Mouse (Mus musculus) adrenal gland, adult 8-10 months (tissue): ENCODE results near the gene Slc17a8. TPM values are rescaled to one million over a fixed set of nuclear protein-coding genes. Genes with fewer than 3 reads are reported as not detected.
"Not testable (repeated sequence)": the region's sequence is repeated elsewhere in the genome, so short reads cannot be mapped to it uniquely, and the experiment has no call there.

Experiments used
- DNase-seq: peaks from one replicate; pipeline ENCODE4 v3.0.0; 2022
- total RNA-seq, 4 experiments: library from RNA; stranded (reverse); gene quantifications; 2 replicates each; pipeline ENCODE4 v1.2.4; 2022

Gene Slc17a8
- total RNA-seq, 4 experiments from 2014 or later = 0.06 to 0.19 (median 0.10) TPM; not detected in 1

DNA sequence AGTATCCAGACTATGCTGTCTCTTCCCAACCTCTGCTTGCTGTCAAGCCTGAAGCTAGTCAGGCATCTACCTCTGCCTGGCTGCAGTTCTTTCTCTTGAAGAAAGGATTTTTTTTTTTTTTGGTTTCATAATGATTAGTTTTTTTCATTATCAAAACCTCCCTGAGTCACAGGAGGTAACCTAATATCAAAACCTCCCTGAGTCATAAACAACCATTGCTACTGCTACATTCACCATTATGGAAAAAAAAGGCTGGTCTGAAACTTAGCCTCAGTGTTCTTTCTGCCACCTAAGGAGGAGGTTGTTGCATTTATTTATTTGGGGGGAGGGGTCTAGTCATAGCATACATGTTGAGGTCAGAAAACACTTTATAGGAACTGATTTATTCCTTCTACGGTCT, 31.2 kb downstream of the Slc17a8 start:
- no peak for DNase-seq

DNA sequence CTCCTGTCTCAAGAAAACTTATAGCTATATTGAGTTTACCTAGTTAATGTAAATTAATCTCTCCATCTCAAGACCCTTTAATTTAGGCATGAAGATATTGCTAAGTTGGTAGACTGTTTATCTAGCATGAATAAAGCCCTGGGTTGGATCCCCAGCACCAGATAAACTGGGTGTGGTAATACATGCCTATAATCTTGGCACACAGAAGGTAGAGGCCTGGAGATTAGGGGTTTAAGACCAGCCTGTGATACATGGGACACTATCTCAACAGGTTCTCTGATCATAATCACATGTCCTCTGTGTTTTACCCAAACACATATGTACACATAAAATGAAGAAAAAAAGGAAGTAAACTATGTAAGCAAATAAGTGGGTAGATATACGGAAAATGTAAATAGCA, 32.3 kb downstream of the Slc17a8 start:
- DNase-seq = no peak

DNA sequence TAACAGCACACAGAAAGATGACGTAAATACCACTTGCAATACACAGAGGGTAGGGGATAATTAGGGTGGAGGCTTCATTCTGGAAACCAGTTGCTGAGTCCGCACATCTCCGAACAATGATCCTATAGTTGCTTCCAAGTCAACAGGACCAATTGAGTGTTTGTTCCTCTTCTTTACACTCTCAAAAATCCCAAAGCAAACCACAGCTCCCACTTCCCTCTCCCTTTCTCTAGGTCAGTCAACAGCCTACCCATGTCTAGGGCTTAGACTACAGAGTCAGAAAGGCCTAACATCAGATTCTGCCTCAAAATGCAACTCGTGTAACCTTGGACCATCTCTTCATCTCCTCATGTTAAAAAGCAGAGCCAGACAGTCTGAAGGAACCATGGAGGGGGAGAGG, 36.3 kb downstream of the Slc17a8 start:
- DNase-seq = no peak

DNA sequence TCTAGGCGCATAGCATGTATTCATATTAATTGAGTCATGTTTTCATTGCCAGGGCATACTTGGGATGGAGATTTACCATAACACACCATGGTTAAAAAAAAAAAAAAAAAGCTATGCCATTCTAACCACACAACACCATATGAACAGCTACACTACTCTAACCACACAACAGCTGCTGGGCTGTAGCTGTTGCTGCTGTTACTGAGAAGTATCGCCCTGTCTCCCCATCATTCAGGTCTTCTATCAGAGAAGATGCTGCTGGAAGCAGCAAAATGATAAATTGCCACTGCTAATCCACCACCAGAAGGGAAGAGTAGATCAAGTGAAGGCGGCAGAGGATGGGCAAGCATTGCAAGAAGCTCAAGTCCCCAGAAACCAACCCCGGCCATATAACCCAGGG, 42.3 kb downstream of the Slc17a8 start:
- no peak for DNase-seq

- peak; percentile 25 for DNase-seq
Observed at GRCm38 (mm10) chr10:89577666-89578065, 43.4 kb downstream of the Slc17a8 start.

- no peak for DNase-seq
Observed at GRCm38 (mm10) chr10:89573421-89573820, 47.6 kb downstream of the Slc17a8 start.

GRCm38 (mm10) chr10:89572946-89573345, 48.1 kb downstream of the Slc17a8 start:
- no peak for DNase-seq

DNA sequence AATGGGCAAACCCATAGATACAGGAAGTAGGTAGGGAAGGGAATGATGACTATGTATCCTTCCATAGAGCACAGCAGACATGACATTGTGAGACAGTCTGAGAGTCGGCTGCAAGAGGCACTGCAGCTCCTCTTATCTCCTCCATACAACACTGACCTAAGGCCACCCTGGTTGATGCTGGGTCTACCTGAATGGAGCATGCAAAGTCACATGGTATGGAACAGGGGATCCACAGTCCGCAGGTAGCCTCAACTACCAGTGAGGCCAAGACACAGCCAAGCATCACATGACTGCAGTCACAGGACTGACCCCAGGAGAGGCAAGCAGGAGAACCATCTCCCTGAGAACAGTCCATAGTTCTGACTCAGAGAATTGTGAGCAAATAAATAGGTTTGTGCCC, 53.7 kb downstream of the Slc17a8 start:
- no peak for DNase-seq

DNA sequence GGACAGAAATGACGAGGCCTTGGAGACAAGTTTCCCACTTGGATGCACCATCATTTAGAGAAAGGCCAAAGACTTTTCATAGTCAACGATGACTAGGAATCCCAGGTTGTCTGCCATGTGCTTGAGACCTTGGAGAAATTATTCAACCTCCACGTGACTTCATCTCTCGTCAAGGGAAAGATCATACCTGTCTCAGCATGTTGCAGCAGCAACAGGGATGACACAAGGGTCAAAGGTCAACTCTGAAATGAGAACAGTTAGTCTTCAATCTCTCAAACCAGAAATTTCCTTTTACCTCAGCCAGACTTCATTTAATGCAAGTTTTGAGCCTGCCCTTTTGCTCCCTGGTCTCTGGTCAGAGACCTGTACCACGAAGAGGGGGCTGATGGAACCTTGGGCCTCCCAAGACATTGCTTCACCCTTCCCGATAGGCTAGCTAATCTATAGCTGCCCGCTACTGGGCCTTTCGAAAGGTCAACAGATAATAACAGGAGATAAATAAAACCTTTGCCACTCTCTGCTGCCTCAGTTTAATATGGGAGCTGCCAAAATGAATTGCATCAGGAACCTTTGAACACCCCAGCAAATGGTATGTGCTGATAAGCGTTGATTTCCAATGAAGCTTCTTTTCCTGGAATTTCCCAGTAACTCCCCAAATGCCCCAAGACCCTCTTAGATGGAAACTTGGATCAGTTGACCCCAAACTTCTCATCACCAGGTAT, 55.6 kb downstream of the Slc17a8 start:
- no peak for DNase-seq

- DNase-seq = no peak
Observed at GRCm38 (mm10) chr10:89562113-89562512, 58.9 kb downstream of the Slc17a8 start.

DNA sequence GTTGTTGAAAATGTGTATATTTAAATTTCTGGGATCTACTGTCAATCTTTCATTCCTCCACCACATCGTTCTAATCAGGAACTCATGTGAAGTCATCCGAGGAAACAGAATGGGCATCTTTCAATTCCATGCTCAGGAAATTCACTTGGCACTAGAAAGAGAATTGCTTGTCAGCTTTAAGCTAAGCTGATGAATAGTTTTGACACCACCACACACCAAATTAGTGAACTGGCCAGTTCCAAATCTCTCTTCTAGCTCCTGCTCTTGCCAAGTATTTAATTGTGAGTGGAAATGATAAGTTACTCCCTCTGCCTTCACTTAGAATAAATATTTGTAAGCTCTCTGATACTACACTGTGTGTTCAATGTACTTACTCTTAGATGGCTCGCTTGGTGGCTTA, 61.7 kb downstream of the Slc17a8 start:
- no peak for DNase-seq

GRCm38 (mm10) chr10:89554885-89555284, 66.2 kb downstream of the Slc17a8 start:
- DNase-seq = not testable (repeated sequence)

GRCm38 (mm10) chr10:89553855-89554254, 67.2 kb downstream of the Slc17a8 start:
- not testable (repeated sequence) for DNase-seq

- DNase-seq = no peak
Observed at GRCm38 (mm10) chr10:89553015-89553414, 68.0 kb downstream of the Slc17a8 start.

DNA sequence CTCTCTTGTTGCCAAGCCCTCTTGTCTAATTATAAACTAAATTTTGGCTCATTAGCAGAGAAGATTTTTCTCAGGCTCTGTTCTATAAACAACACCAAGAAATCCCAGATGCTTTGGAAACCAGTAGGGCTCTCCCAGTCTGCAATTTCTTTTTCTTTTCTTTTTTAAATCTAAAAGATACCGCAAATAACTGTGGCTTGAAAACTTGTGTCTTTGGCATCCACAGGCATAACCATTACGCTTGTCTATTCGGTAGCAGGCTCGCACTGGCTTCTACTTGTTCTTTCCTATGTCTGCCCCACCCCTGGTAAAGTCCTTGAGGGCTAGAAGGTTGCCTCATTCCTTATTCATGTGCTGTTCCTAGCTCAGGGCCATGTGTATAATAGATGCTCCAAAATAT, 69.4 kb downstream of the Slc17a8 start:
- no peak for DNase-seq

DNA sequence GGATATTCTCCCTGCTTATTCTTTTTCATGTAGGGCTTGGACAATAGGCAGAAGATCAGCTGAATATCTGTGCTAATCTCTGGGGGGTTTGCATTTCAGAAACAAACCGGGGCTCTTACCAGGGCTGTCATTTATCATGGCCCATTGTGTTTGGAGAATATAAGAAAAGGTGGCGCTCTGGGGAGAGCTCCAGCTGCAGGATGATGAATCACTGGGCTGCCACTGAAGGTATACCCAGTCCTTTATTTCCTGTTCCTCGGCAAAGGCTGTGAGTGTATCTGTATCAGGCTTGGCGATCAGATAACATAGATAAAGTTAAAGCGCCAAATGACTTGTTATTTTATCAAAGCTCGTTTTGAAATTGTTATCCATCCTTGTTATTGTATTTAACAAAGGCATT, 73.0 kb downstream of the Slc17a8 start:
- DNase-seq = no peak

DNA sequence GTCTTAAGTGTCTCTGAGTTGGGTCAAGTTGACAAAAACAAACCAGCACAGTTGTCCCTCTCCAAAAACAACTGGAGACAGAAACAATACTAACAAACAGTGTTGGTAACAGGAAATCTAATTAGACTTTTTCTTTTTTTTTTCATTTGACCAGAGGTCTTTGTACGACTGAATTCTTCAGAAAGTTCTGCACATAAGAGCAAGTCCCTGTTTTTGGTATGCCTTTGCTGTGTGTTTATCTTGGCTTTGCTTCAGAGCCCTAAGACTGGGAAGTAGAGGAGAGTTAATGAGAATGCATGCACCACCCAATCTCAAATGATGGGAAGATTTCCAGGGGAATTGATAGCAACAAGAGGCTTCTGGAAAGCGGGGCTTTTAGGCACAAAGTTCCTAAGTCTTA, 74.1 kb downstream of the Slc17a8 start:
- DNase-seq = no peak

GRCm38 (mm10) chr10:89543867-89544266, 77.2 kb downstream of the Slc17a8 start:
- DNase-seq = no peak

GRCm38 (mm10) chr10:89542321-89542720, 78.7 kb downstream of the Slc17a8 start:
- no peak for DNase-seq

GRCm38 (mm10) chr10:89532929-89533727, 87.9 kb downstream of the Slc17a8 start, which contains the start of gene Nr1h4:
Nr1h4 (minus strand) TSS chr10:89533585.
- peak; percentile 82 for DNase-seq

DNA sequence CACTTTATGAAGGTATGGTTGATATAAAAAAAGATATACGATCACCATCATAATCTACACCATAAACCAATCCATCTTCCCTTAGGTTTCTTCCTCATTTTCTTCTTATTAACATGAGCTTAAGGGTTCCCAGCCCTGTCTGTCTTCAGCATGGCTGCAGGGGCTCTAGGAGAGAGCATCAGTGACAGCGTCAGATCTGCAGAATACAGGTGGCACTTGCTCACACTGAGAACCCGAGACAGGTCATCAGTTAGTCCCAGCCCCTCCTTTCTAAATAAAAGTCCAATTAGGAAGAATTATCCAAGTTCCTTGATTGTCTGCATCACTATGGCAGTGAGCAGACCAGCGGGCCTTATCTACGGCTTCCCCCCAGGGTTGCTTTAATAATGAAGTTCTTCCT, 88.6 kb downstream of the Slc17a8 start:
- no peak for DNase-seq

DNA sequence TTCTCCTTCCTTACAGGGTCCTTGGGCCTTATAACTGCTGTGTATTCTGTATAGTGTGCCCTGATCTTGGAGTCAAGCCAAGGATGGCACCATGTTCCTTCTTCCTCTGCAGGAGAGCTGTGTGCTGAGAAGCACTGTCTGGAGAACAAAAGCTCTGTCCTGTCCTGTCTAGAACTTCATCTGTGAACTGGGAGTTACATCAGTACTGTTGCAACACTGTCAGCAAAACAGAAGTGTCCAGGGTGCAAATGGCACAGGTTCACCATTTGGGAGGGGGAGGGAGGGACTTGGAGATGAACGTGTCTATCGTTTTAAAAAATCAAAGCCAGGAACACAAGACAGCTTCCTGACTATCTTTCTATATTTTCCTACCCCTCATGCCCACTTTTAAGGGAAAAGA, 89.1 kb downstream of the Slc17a8 start:
- no peak for DNase-seq

DNA sequence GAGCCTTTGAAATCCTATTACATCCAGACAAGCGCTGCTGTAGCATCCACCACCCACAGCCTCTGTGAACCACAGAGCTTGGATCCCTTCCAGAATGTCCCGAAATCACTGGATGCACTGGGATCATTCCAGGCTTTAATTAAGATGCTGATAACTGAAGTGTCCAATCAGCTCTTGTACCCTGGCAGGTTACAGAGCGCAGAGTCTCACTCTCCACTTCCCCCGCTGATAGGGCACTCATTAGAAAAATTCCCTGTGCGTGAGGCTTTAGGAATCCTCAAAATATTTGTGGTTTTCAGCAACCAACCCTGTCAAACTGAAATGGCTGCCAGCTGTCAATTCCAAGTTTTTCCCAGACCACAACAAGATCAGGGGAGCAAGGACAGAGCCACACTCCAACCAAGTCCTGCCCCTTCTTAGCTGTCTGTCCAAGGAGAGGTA, 89.8 kb downstream of the Slc17a8 start:
- no peak for DNase-seq

DNA sequence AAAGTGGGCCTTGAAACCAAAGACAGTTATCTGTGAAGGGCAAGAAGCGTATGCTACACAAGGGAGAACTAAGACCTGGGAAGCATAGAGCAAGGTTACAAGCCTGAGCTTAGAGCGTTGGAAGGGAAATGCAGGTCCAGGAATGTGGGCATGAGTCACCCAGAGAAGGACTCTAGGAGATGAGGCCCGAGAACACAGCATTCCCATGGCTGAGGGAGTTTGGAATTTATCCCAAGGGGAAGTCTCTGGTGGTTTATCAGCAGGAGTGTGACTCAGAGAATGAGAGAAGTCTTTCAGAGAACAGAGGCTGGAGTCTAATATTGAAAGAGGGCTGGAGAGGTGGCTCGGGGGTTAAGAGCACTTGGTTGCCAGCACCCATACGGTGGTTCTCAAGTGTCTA, 94.0 kb downstream of the Slc17a8 start:
- peak; percentile 79 for DNase-seq
